Mouse (Mus musculus) adrenal gland, postnatal 4 days (tissue): ENCODE measurements around the gene Repin1. TPM values are rescaled to one million over a fixed set of nuclear protein-coding genes. Genes with fewer than 3 reads are reported as not detected.

Experiments
- DNase-seq, 2 experiments: peaks; one replicate each; pipeline ENCODE4 v3.0.0; 2021 to 2022; ENCODE audit warnings: low spot score in 2 of 2, mixed read lengths in 2 of 2
- total RNA-seq, 2 experiments: library from RNA; stranded (reverse); gene quantifications; 2 replicates each; pipeline ENCODE4 v1.2.3; 2021

Gene Repin1
- total RNA-seq, 2 experiments from 2014 or later = 59.7 to 61.5 TPM

- DNase-seq = no peak
These were observed 14.9 kb upstream of the Repin1 start for GRCm38 (mm10) chr6:48578736-48579135.

- DNase-seq = no peak
These were observed 14.5 kb upstream of the Repin1 start for GRCm38 (mm10) chr6:48579215-48579648.

- no peak for DNase-seq
These were observed 12.4 kb upstream of the Repin1 start for GRCm38 (mm10) chr6:48581257-48581656.

- no peak for DNase-seq
These were observed 11.6 kb upstream of the Repin1 start for GRCm38 (mm10) chr6:48582037-48582436.

GRCm38 (mm10) chr6:48589194-48589750, 4.4 kb upstream of the Repin1 start, which contains the start of gene Gm45021:
Gm45021 (plus strand) TSS chr6:48589610.
- no peak for DNase-seq

- no peak for DNase-seq
These were observed 2.4 kb upstream of the Repin1 start for GRCm38 (mm10) chr6:48591221-48591845.

GRCm38 (mm10) chr6:48591871-48592270, 1.8 kb upstream of the Repin1 start:
- DNase-seq = no peak

GRCm38 (mm10) chr6:48594043-48594738, 508 bp downstream of the Repin1 start:
- no peak for DNase-seq

GRCm38 (mm10) chr6:48595278-48595677, 1.6 kb downstream of the Repin1 start:
- DNase-seq = no peak

GRCm38 (mm10) chr6:48596545-48597232, 3.0 kb downstream of the Repin1 start:
- no peak for DNase-seq

GRCm38 (mm10) chr6:48597233-48597625, 3.5 kb downstream of the Repin1 start:
- no peak for DNase-seq

- DNase-seq = no peak
These were observed 6.9 kb downstream of the Repin1 start for GRCm38 (mm10) chr6:48600594-48600993.

GRCm38 (mm10) chr6:48601271-48602079, 7.8 kb downstream of the Repin1 start, which contains the start of gene Zfp775:
Zfp775 (plus strand) TSS chr6:48602063.
- peak; percentile 94 to 96 for DNase-seq

GRCm38 (mm10) chr6:48602080-48602741, 8.5 kb downstream of the Repin1 start:
- no peak for DNase-seq

- DNase-seq = no peak
These were observed 14.4 kb downstream of the Repin1 start for GRCm38 (mm10) chr6:48608124-48608523.

- no peak for DNase-seq
These were observed 15.8 kb downstream of the Repin1 start for GRCm38 (mm10) chr6:48609512-48609911.

- no peak for DNase-seq
These were observed 17.0 kb downstream of the Repin1 start for GRCm38 (mm10) chr6:48610657-48611056.

- no peak for DNase-seq
These were observed 19.8 kb downstream of the Repin1 start for GRCm38 (mm10) chr6:48613464-48613863.

- DNase-seq = no peak
These were observed 21.1 kb downstream of the Repin1 start for GRCm38 (mm10) chr6:48614756-48615155.

- DNase-seq = no peak
These were observed 26.3 kb downstream of the Repin1 start for GRCm38 (mm10) chr6:48620031-48620430.
